Mouse (Mus musculus): ENCODE results near the gene Rpsa.

Gene Rpsa

DNA sequence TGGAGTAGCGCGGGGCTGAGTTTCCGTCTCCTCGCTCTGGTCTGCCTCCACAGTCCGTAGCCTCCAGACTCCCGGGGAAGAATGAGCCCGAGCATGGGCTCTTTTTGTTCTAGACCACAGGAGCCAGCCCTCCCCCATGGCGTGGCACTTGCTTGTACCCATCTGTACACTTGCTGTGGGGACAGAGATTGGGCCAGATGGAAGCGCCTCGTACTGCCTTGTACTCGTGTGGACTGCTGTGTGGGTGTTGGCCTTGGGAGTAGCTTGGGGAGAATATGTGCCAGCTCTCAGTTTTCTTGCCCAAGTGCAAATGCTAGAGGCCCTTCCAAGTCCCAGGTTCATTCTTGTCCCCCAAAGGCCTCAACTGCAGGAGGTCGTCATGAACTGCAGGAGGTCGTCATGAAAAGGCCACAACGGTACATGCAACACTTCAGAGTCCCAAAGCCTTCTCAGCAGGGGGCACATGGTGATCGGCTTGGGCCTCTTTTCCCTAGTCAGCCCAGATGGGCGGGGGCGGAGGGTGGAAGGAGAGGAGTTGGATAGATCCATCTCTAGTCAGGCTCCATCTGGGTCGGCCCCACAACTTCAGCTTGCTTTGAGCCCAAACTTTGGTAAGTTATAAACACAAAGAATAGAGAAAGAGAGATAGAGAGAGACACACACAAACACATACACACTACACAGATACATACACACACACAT is 47.1 kb downstream of the Rpsa start:
- DNase-seq, result no peak

DNA sequence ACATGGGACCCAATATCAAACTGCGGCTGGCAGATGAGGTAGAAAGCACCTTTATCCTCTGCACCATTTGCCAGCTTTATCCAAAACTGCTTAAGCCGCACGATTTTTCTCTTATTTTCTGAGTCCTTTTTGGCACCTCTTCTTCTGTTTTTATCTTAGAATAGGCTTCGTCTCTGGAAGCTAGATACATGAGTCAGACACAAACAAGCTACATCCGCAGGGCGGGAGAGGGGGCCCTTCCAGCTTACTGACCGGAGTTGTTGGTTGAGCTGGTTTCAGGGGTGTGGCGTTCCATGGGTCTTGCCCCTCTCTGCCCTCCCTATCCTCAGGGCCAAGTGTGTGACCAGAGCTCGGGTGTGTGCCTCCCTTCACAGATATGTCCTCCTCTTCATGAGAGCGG is 51.3 kb downstream of the Rpsa start:
- no peak for DNase-seq
